Mouse (Mus musculus) gonadal fat pad, adult 2 months (tissue): Measurements from ENCODE around the gene Trappc11. TPM values are rescaled to one million over a fixed set of nuclear protein-coding genes. Genes with fewer than 3 reads are reported as not detected.

Experiments used
- DNase-seq: peaks from one replicate; pipeline ENCODE4 v3.0.0-alpha.2; 2012; ENCODE audit warnings: low read depth
- polyA plus RNA-seq: library from polyadenylated mRNA; depleted of rRNA; stranded (reverse); fragments of >200 nt; gene quantifications from 2 replicates; pipeline ENCODE4 v1.2.3, GENCODE M21; 2012; rRNA removed

The Trappc11 gene
- polyA plus RNA-seq: 24.1 and 24.3 TPM in 2 replicates

DNA sequence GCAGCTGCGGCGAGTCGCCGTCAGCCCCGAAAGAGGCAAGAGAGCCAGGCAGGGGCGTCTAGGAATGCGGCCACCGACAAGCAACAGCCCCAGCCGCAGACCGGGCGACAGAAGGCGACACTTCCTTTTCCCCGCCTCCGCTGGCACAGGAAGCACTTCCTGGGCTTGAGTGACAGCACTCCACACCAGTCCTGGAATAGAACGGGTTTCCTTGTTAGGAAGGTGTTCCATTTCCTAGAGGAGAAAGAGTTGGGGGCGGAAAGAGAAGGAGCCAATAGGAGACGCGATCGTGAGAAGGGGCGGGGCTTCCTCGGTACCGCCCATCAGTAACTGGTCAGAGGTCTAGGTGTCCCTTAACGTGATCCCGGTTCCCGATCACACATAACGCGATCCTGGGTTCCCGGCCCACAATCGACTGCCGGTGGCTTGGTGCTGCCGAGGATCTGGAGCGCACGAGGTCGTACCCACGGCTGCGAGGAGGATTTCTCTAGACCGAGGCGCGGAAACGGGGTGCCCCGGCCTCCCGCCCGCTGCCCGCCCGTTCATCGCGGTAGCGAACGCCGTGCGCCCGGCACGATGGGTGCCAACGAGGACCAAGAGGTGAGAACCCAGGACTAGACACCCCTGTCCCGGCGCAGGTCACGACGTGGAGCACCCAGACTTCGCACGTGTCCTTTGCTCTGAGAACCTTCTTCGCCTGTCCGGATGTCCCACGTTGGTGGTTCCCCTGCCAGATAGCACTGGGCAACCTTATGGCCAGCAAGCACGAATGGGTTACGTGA is at the start of gene Trappc11, which contains the start of gene Rwdd4a:
Gene Trappc11, minus strand, starts transcription at position 127 of the 782 bp plus-strand sequence.
Gene Rwdd4a, plus strand, starts transcription at position 321 of the 782 bp plus-strand sequence.
- DNase-seq: peak; percentile 89

DNA sequence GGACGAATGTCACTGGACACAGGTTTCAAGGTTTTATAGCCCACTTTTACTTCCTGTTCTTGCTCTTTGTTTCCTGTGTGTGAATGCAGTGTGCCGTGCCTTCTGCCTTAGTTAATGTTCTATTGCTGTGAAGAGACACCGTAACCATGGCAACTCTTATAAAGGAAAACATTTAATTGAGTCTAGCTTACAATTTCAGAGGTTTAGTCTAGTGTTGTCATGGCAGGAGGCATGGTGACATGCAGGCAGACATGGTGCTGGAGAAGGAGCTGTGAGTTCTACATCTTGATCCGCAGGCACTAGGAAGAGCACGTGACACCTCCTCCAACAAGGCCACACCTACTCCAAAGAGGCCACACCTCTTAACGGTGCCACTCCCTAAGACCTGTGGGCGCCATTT is 48.2 kb upstream of the Trappc11 start:
- DNase-seq: no peak

DNA sequence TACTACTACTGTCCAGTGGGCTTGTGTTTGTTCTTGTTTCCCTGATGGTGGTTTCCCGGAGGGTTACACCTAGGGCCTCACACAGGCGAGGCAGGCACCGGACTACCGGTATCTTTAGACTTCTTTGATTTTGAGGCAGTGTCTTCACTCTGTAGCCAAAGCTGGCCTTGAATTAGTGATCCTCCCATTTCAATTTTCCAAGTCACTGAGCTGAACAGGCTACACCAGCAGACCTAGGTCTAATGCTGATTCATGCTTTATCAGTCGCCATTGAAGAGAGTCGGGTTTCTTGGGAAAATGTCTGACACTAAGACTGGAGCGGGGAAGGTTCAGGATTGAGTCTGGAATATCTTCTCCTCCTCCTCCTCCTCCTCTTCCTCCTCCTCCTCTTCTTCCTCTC is 40.2 kb upstream of the Trappc11 start:
- no peak for DNase-seq

- DNase-seq: no peak
Observed at GRCm38 (mm10) chr8:47570161-47570560, 36.9 kb upstream of the Trappc11 start.

DNA sequence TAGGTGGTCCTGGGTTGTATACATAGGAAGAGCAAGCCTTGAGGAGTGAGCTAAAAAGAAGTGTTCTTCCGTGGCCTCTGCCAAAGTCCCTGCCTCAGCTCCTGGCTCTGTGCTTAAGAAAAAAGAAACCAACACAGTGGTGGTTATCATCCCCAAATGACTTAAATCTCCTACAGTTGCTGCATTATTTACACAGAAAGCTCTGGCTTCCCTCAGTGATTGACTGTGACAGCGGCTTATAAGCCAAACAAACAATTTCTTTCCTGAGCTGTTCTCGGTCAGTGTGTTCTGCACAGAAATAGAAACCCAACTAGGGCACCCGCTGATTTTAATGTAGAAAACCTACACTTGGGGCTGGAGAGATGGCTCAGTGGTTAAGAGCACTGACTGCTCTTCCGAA is 34.8 kb upstream of the Trappc11 start:
- DNase-seq: no peak

GRCm38 (mm10) chr8:47566551-47566950 is 33.3 kb upstream of the Trappc11 start:
- no peak for DNase-seq

DNA sequence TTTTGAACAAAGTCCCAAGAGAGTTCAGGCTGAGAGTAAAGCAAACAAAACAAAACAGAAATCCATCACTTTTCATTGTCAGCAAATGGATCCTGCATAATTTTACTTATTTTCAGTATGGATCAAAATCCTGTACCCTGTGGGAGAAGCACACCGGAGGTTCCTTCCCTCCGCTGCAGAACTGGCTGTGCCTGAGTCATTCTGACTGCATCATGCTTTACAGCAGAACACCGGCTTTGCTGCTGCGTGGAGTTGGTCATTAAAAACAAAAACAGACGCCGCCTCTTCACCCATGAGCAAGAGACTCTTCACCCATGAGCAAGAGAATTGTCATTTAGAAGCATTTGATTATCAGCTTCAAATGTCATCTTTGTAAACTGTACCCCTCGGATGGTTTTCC is 27.5 kb upstream of the Trappc11 start:
- DNase-seq: no peak

DNA sequence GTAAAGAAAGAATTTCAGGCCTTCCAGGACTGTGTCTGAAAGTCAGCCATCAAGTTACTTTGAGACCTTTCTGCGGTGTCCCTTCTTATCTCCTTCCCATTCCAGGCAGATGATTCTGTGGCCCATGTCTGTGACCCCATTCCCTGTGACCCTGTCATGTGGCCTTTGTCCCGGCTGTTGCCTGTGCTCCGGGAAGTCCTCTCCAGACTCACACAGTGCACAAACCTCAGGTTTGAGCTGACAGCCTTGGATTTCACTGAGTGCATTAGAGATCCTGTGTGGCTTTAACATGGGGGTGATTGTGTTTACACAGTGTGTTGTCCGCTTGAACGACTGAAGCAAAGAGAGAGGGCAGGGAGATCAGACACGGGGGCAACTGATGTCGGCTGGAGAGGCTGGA is 25.0 kb upstream of the Trappc11 start:
- no peak for DNase-seq

DNA sequence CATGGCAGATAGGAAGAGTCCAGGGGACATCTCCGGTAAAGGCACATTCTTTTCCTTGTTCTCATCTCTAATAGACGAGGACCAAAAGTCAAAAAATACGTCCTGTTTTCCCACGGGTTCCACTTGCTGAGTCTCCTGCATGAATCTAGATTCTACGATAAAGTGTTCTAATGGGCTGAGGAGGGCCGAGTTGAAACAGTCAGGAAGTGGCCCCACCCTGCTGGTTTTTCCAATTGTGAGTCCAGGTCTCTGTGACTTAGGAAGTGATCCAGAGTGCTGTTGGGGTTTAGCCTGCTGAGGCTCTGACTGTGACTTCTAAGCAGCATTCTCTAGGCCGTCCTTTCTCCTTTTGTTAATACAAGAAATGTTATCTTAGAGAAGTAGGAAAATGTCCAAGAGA is 23.2 kb upstream of the Trappc11 start:
- no peak for DNase-seq

- no peak for DNase-seq
Observed at GRCm38 (mm10) chr8:47553613-47554012, 20.3 kb upstream of the Trappc11 start.

DNA sequence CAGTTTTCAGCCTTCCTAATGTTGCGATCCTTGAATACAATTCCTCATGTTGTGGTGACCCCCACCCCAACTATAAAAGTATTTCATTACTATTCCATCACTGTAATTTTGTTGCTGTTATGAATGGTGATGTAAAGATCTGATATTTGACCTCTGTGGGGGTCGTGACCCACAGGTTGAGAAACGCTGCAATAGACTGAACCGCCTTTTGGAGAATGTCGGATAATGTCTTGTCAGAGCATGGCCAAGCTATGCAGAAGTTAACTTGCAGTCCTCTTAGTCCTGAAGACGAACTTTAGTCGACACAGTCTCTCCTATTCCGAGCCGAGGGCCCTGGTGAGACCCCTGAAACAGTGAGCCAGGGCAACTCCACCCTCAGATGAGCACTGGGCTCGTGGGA is 13.8 kb upstream of the Trappc11 start:
- no peak for DNase-seq

- no peak for DNase-seq
Observed at GRCm38 (mm10) chr8:47544094-47544493, 10.8 kb upstream of the Trappc11 start.

- no peak for DNase-seq
Observed at GRCm38 (mm10) chr8:47542746-47543145, 9.5 kb upstream of the Trappc11 start.

DNA sequence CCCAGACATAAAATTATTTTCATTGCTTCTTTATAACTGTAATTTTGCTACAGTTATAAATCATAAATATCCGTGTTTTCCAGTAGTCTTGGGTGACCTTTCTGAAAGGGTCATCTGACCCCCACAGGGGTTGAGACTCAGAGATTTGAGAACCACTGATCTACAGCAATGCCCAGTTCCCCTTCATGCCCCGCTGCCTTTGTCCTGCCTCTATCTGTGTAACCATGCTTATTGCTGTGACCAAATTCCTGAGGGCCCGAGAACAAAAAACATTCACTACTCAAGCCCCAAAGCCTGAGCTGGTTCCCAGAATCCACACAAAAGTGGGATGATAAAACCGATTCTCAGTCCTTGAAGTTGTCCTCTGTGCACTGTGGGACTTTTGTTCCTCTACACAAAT is 5.1 kb upstream of the Trappc11 start:
- DNase-seq: no peak

GRCm38 (mm10) chr8:47528094-47528493 is 5.2 kb downstream of the Trappc11 start:
- DNase-seq: no peak

GRCm38 (mm10) chr8:47513601-47514000 is 19.7 kb downstream of the Trappc11 start:
- no peak for DNase-seq

GRCm38 (mm10) chr8:47510930-47511329 is 22.3 kb downstream of the Trappc11 start:
- DNase-seq: no peak

- DNase-seq: no peak
Observed at GRCm38 (mm10) chr8:47505431-47505830, 27.8 kb downstream of the Trappc11 start.

- no peak for DNase-seq
Observed at GRCm38 (mm10) chr8:47502546-47502945, 30.7 kb downstream of the Trappc11 start.

GRCm38 (mm10) chr8:47501994-47502393 is 31.3 kb downstream of the Trappc11 start:
- DNase-seq: no peak

- DNase-seq: no peak
Observed at GRCm38 (mm10) chr8:47495428-47495827, 37.8 kb downstream of the Trappc11 start.

- no peak for DNase-seq
Observed at GRCm38 (mm10) chr8:47494602-47495153, 38.6 kb downstream of the Trappc11 start.

GRCm38 (mm10) chr8:47493106-47493505 is 40.2 kb downstream of the Trappc11 start:
- no peak for DNase-seq
